Mouse (Mus musculus) testis, postnatal 10 days (tissue): ENCODE measurements around the gene Olfr816.
"Not testable (repeated sequence)": the region's sequence is repeated elsewhere in the genome, so short reads cannot be mapped to it uniquely, and the experiment has no call there.

Experiments
- DNase-seq: peaks from one replicate; pipeline ENCODE4 v3.0.0; 2021; ENCODE audit warnings: low spot score

The Olfr816 gene

GRCm38 (mm10) chr10:129915497-129915896 is at the start of gene Olfr816:
Olfr816 (minus strand) TSS chr10:129915597.
- no peak for DNase-seq

DNA sequence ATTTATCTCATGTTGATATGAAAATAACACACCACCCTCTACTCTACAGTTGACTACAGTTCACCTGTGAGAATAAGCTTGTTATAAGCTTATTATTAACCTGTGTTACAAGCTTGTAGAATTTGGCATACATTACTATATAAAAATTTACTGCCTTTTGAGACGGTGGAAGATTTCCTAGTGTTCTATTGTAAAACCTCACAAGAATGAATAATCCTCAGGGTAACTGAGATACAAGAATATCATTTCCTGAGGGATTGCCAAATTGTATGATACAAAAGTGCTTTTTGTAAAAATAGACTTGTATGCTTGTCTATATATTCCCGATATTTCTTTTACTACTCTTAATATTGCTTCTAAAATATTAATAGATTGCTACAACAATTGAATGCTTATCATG is 33.6 kb upstream of the Olfr816 start, which contains the start of gene Olfr818:
Gene Olfr818, minus strand, starts transcription at position 101 of the 400 bp plus-strand sequence.
- no peak for DNase-seq

GRCm38 (mm10) chr10:129905767-129906166 is 9.6 kb downstream of the Olfr816 start, which contains the start of gene Olfr815:
Olfr815 (minus strand) TSS chr10:129905867.
- DNase-seq, result not testable (repeated sequence)

DNA sequence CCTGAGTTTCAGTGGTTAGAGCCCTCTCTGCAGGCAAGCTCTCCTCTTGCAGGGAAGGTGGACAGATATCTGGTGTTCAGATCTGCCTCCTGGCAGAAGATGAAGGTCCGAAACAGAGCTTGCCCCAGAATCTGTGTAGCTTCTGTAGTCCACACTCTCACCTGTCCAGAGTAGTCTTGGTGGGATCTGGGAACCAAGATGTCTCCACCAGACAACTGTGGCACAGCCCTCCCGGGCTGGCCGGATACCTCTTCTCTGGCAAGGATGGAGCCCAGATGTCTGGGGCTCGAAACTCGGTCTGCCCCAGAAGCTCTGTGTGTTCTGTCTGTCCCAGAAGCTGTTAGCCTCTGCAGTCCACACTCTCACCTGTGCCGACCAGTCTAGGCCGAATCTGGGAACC is 29.5 kb downstream of the Olfr816 start:
- no peak for DNase-seq

GRCm38 (mm10) chr10:129885496-129885895 is 29.9 kb downstream of the Olfr816 start:
- DNase-seq, result not testable (repeated sequence)

GRCm38 (mm10) chr10:129879751-129880150 is 35.6 kb downstream of the Olfr816 start, which contains the start of gene Olfr814:
Olfr814 (minus strand) TSS chr10:129879851.
- DNase-seq, result not testable (repeated sequence)
